Mouse (Mus musculus) heart, embryonic 14.5 days (tissue): ENCODE measurements around the gene Slc13a3. TPM values are rescaled to one million over a fixed set of nuclear protein-coding genes. Genes with fewer than 3 reads are reported as not detected.
"Not testable (repeated sequence)": the region's sequence is repeated elsewhere in the genome, so short reads cannot be mapped to it uniquely, and the experiment has no call there.

ENCODE experiments used
- ATAC-seq: fragments of 200-750 bp; cut with Nextera tagmentation; 2 replicates; pipeline ENCODE4 v1.8.0; 2017; ENCODE audit warnings: low read depth, moderate TSS enrichment; ENCODE audit not compliant: insufficient number of reproducible peaks, insufficient read depth, low FRiP score
- H3K27ac ChIP-seq, 2 experiments: fragments of 200-500 bp in 1 of 2; fragments of 300-500 bp in 1 of 2; sonication (generic) in 1 of 2; replicated peaks in 1 of 2; 2 replicates each; pipeline ENCODE4 v1.5.1; 2012 to 2014; ENCODE audit warnings: low read depth in 2 of 2, low read length in 2 of 2, control low read depth in 1 of 2, mild to moderate bottlenecking in 1 of 2, mixed read lengths in 1 of 2; ENCODE audit not compliant: control insufficient read depth in 1 of 2, insufficient read depth in 1 of 2
- H3K27me3 ChIP-seq: fragments of 300-500 bp; sonication (generic); 2 replicates; pipeline ENCODE4 v1.6.1; 2014; ENCODE audit warnings: mild to moderate bottlenecking, low read length, control low read depth; ENCODE audit not compliant: control insufficient read depth, insufficient read depth
- H3K36me3 ChIP-seq: fragments of 300-500 bp; sonication (generic); 2 replicates; pipeline ENCODE4 v1.6.1; 2014; ENCODE audit warnings: mild to moderate bottlenecking, control low read depth, low read length, mixed read lengths; ENCODE audit not compliant: control insufficient read depth, insufficient read depth
- H3K4me1 ChIP-seq, 2 experiments: fragments of 200-500 bp in 1 of 2; fragments of 300-500 bp in 1 of 2; sonication (generic) in 1 of 2; 2 replicates each; pipeline ENCODE4 v1.6.1; 2012 to 2014; ENCODE audit warnings: low read length in 2 of 2, control low read depth in 1 of 2, mixed read lengths in 1 of 2; ENCODE audit not compliant: control insufficient read depth in 2 of 2, insufficient read depth in 2 of 2
- H3K4me2 ChIP-seq: fragments of 300-500 bp; sonication (generic); 2 replicates; pipeline ENCODE4 v1.6.1; 2014; ENCODE audit warnings: mild to moderate bottlenecking, low read length
- H3K4me3 ChIP-seq, 2 experiments: fragments of 200-500 bp in 1 of 2; fragments of 300-500 bp in 1 of 2; sonication (generic) in 1 of 2; 2 replicates each; pipeline ENCODE4 v1.5.1; 2012 to 2014; ENCODE audit warnings: low read length in 2 of 2, mild to moderate bottlenecking in 2 of 2, control low read depth in 1 of 2, low read depth in 1 of 2, moderate library complexity in 1 of 2; ENCODE audit not compliant: control insufficient read depth in 1 of 2, insufficient read depth in 1 of 2
- H3K9ac ChIP-seq: fragments of 300-500 bp; sonication (generic); 2 replicates; pipeline ENCODE4 v1.6.1; 2014; ENCODE audit warnings: mild to moderate bottlenecking, low read length
- H3K9me3 ChIP-seq: fragments of 300-500 bp; sonication (generic); 2 replicates; pipeline ENCODE4 v1.6.1; 2016; ENCODE audit warnings: low read length, control low read depth; ENCODE audit not compliant: control insufficient read depth
- WGBS: fragments of 180-500 bp; shearing (Covaris S2); extraction: QIAGEN DNeasy Blood & Tissue Kit; methylation state at CpG from one replicate; pipeline ENCODE4 v1.1.7; 2014; 5-methylcytosine and 5-hydroxymethylcytosine counted together
- polyA plus RNA-seq: library from polyadenylated mRNA; unstranded; fragments of >200 nt; fragmentation: Nextera tagmentation; extraction: Ambion mirVana; gene quantifications from 2 replicates; pipeline ENCODE4 v1.2.1, GENCODE M21; 2014

The Slc13a3 gene
- polyA plus RNA-seq: 0.11 and 0.26 TPM in 2 replicates

- peaks cover 44% of the 10 kb centered on the region for H3K27me3 ChIP-seq
- H3K9ac ChIP-seq: no peak within 1 kb of the TSS
- H3K27ac ChIP-seq: no peak within 1 kb of the TSS
- H3K36me3 ChIP-seq: no peaks in the 10 kb centered on the region
- peaks cover 2 to 3% of the 10 kb centered on the region in 2 experiments; a peak in 1 of 4 replicates for H3K4me1 ChIP-seq
- no peak for ATAC-seq
- no peaks in the 10 kb centered on the region for H3K9me3 ChIP-seq
- peak within 1 kb of the TSS in 1 of 2 experiments; percentile 14; a peak in 3 of 4 replicates for H3K4me3 ChIP-seq
- WGBS: 2% methylated on average over 32 of the region's 35 CpGs
- H3K4me2 ChIP-seq: peak within 1 kb of the TSS; percentile 53
These were observed at the start of gene Slc13a3 for GRCm38 (mm10) chr2:165473003-165473402. TSS of gene Slc13a3 (minus strand) at chr2:165473230.

DNA sequence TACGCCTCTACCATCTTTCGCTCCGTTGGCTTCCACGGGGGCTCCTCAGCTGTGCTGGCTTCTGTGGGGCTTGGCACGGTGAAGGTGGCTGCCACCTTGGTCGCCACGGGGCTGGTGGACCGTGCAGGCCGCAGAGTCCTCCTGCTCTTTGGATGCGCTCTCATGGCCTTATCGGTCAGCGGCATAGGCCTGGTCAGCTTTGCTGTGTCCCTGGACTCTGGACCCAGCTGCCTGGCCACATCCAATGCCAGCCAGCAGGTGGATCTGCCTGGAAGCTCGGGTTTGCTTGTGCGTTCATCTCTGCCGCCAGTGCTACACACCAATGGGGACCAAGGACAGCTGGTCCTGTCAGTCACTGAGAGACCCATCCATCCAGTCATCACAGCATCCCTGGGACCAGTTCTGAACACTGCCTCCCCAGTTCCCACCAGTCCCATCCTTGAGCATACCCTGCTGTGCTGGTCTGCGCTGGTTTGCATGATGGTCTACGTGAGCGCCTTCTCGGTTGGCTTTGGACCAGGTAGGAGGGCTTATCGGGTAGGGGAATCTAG lies 42.2 kb upstream of the Slc13a3 start:
- no peaks in the 10 kb centered on the region for H3K9me3 ChIP-seq
- 93% methylated on average over 20 of the region's 20 CpGs for WGBS
- H3K36me3 ChIP-seq: 0 out of 2 replicates have a peak, but pooled peaks cover 3% of the 10 kb centered on the region

GRCm38 (mm10) chr2:165512870-165513600 lies 40.0 kb upstream of the Slc13a3 start:
- H3K27me3 ChIP-seq: no peaks in the 10 kb centered on the region

More for the DNA sequence above, 42.2 kb upstream of the Slc13a3 start:
- no peak overlapping the region for H3K9ac ChIP-seq
- ATAC-seq: no peak
- H3K4me1 ChIP-seq: peaks cover 7 to 14% of the 10 kb centered on the region in 2 experiments; a peak in 3 of 4 replicates
- no peak overlapping the region for H3K4me3 ChIP-seq
- H3K27ac ChIP-seq: no peak overlapping the region
- H3K4me2 ChIP-seq: no peak overlapping the region
- H3K27me3 ChIP-seq: no peaks in the 10 kb centered on the region

DNA sequence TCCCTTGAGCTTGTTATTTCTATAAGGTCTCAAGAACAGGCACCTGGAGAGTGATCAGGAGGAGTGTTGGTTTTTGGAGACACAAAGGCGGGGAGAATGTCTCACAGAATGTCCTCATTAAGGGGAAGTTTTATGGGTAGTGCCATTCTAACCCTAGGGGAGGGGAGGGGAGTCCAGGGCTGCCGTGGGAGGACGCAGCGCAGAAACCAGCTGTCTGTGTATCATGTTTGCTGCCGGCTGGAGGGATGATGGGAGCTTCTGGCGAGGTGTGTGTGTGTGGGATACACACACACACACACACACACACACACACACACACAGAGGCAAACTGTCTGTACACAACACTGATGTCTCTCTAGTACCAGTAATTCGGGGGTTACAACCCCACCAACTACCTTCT lies 39.4 kb upstream of the Slc13a3 start:
- Histone ChIP-seq H3K4me2 (no peak overlapping the region), H3K9me3 (no peaks in the 10 kb centered on the region), H3K36me3 (no peaks in the 10 kb centered on the region), H3K27me3 (no peaks in the 10 kb centered on the region), H3K27ac (no peak overlapping the region), H3K9ac (no peak overlapping the region), H3K4me1 (peaks cover 7 to 16% of the 10 kb centered on the region in 2 experiments; a peak in 3 of 4 replicates), H3K4me3 (no peak overlapping the region)
- ATAC-seq: no peak
- 56% methylated on average over 7 of the region's 7 CpGs for WGBS

More at GRCm38 (mm10) chr2:165512870-165513600, 40.0 kb upstream of the Slc13a3 start:
- ATAC-seq: no peak
- Histone ChIP-seq H3K9ac (no peak overlapping the region), H3K9me3 (no peaks in the 10 kb centered on the region), H3K4me1 (peaks cover 7 to 16% of the 10 kb centered on the region in 2 experiments; a peak in 3 of 4 replicates), H3K27ac (no peak overlapping the region), H3K4me2 (no peak overlapping the region), H3K4me3 (no peak overlapping the region), H3K36me3 (no peaks in the 10 kb centered on the region)
- WGBS: 24% methylated on average over 11 of the region's 11 CpGs

GRCm38 (mm10) chr2:165511530-165511929 lies 38.5 kb upstream of the Slc13a3 start:
- not testable (repeated sequence) for H3K9ac ChIP-seq, H3K4me2 ChIP-seq, H3K4me3 ChIP-seq, ATAC-seq, H3K36me3 ChIP-seq, H3K9me3 ChIP-seq, H3K27ac ChIP-seq, H3K27me3 ChIP-seq
- peaks cover 7 to 16% of the 10 kb centered on the region in 2 experiments; a peak in 3 of 4 replicates for H3K4me1 ChIP-seq
- 74% methylated on average over 4 of the region's 4 CpGs for WGBS

- H3K27me3 ChIP-seq, H3K9ac ChIP-seq, ATAC-seq, H3K9me3 ChIP-seq, H3K4me2 ChIP-seq, H3K4me3 ChIP-seq, H3K36me3 ChIP-seq, H3K27ac ChIP-seq: not testable (repeated sequence)
- 63% methylated on average over 2 of the region's 2 CpGs for WGBS
- peaks cover 7 to 16% of the 10 kb centered on the region in 2 experiments; a peak in 3 of 4 replicates for H3K4me1 ChIP-seq
These were observed 38.0 kb upstream of the Slc13a3 start for GRCm38 (mm10) chr2:165510914-165511458.

DNA sequence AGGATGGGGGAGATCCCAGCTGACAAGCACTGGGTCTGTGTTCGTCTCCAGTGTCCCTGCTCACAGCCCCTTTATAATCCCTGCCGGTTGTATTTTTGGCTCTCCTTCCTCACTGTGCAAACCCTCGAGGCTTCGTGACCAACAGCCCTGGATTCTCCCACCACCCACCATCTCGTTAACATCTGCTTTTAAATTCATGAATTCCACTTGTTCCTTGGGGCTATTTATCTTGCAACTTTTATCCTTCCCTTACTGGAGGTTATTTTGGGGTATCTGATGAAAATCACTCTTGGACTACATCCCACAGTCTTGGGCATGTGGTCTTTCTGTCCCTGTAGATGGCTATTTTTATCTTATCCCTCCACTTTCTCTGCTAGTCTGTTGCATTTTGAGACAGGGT lies 37.4 kb upstream of the Slc13a3 start:
- H3K4me2 ChIP-seq: no peak overlapping the region
- H3K36me3 ChIP-seq: no peaks in the 10 kb centered on the region
- no peaks in the 10 kb centered on the region for H3K27me3 ChIP-seq
- H3K27ac ChIP-seq: no peak overlapping the region
- no peak for ATAC-seq
- H3K4me1 ChIP-seq: peaks cover 7 to 16% of the 10 kb centered on the region in 2 experiments; a peak in 3 of 4 replicates
- H3K9me3 ChIP-seq: no peaks in the 10 kb centered on the region
- no peak overlapping the region for H3K9ac ChIP-seq
- no peak overlapping the region for H3K4me3 ChIP-seq
- 38% methylated on average over 5 of the region's 5 CpGs for WGBS
